Mouse (Mus musculus) heart, adult 8-10 months (tissue): ENCODE measurements around the gene Ppp1r8. TPM values are rescaled to one million over a fixed set of nuclear protein-coding genes. Genes with fewer than 3 reads are reported as not detected.
"Not testable (repeated sequence)": the region's sequence is repeated elsewhere in the genome, so short reads cannot be mapped to it uniquely, and the experiment has no call there.

Source experiments
- DNase-seq: peaks from one replicate; pipeline ENCODE4 v3.0.0; 2022; ENCODE audit warnings: low spot score
- total RNA-seq, 4 experiments: library from RNA; stranded (reverse); gene quantifications; 2 replicates each; pipeline ENCODE4 v1.2.4; 2022

Ppp1r8 gene
- total RNA-seq, 4 experiments from 2014 or later, result 16.3 to 22.2 (median 20.7) TPM

DNA sequence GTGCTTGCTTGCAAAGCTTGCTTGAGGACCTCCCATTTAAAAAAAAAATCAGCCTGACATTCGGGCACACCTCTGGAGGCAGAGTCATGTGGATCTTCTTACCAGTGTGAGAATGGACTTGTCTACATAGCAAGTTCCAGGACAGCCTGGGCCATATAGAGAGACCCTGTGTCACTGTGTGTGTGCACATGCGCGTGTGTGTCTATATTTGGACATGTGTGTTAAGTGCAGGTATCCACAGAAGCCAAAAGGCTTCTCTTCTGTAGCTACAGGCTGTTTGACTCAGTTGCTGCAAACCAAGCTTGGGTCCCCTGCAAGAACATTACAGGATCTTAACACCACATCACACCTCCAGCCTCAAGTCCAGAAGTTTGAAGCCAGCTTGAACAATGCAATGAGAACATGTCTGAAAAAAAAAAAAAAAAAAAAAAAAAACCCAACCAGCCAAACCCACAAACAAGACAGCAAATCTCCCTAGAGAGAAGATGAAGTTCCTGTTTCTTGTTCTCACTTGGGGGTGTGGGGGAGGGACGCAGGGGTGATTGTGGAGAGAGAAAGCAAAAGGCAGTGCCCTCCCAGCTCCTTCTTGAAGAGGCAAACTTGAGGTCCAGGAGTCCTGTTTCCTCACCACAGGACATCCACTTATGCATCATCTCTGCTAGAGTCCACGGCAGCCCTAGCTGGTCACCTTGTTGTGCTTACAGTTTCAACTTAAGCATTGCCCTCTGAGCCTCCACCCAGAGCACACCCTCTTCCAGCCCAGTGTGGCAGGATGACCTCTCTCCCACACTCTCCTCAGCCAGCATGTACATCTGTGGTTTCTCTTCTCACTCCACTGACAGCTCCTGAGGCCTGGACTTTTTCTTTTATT lies 35.0 kb downstream of the Ppp1r8 start:
- DNase-seq, result no peak

DNA sequence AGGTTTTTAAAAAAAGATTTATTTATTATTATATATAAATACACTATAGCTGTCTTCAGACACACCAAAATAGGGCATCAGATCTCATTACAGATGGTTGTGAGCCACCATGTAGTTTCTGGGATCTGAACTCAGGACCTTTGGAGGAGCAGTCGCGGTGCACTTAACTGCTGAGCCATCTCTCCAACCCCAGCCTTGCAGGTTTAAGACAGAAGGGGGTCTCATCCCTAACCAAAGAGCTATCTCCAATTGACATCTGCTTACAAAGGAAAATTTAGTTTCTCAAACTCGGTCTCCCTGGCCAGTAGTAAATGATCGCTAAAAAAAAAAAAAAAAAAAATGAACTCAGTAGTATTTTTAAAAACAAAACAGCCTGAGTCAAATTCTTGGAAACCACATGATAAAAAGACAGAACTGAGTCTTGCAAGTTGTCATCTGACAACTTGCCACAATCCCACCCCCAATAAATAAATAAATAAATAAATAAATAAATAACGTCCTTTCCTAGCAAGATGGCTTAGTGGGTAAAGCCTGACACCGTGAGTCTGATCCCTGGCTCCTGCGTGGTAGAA lies 36.3 kb downstream of the Ppp1r8 start:
- DNase-seq, result no peak

DNA sequence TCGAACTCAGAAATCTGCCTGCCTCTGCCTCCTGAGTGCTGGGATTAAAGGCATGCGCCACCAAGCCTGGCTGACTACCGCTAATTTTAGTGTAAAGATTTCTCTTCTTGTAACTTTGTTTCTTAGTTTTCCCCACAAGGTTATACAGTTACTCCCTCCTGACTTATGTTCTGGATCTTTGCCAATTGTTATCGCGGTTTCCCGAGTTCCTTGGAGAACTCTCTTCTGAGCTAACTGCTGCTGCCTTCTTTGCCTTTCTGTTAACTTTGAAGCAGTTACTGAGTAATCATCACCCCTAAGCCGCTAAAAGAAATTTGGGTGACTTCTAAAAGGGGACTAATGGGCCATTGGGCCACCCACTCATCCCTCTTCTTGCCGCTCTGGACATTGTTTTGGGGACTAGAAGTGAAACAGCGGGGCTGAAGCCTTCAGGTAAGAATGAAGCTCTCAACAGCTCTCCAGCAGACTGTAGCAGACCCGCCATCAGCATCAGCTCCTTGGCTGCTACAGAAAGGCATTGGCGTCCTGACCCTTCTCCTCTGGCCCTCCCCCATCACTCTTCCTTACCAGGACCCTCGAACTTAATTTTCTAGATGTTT lies 37.3 kb downstream of the Ppp1r8 start:
- no peak for DNase-seq

DNA sequence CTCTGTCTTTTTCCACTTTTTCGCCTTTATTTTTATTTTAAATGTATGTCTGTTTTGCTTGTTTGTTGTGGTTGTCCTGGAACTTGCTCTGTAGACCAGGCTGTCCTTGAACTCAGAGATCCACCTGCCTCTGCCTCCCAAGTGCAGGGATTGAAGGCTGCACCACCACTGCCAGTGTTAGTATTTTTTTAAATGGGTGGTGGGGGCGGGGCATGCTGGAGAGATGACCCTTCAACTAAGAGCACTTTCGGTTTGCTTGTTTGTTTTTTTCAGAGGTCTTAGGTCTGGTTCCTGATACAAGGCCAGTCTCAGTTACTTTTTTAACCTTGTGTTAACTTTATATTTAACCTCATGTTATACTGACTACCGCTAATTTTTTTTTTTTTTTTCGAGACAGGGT lies 37.8 kb downstream of the Ppp1r8 start:
- DNase-seq, result no peak

DNA sequence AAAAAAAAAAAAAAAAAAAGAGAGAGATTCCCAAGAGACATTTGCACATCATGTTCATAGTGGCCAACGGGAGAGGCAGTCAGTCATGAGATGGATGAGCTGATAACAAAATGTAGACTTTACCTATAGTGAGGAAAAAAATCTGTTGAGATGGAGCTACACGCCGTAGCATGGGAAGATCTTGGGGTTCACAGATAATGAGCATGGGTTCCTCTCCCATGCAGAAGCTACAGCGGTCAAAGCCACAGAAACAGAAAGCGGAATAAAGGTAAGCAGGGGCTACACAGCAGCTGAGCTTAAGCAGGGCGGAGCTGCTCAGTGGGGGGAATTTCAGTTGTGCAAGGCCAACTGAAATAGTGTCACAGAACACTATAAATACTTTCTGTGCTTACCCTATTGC lies 38.6 kb downstream of the Ppp1r8 start:
- no peak for DNase-seq

DNA sequence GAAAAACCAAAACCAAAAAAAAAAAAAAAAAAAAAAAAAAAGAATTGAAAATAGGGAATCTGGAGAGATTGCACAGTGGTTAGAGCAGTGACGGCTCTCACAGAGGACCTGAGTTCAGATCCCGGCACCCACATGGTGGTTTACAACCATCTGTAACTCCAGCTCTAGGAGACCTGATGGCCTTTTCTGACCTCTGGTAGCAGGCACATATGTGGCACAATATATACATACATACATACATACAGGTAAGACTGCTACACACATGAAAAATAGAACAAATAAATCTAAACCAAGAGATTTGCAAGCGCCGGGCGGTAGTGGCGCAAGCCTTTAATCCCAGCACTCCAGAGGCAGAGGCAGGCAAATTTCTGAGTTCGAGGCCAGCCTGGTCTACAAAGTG lies 39.1 kb downstream of the Ppp1r8 start:
- no peak for DNase-seq

DNA sequence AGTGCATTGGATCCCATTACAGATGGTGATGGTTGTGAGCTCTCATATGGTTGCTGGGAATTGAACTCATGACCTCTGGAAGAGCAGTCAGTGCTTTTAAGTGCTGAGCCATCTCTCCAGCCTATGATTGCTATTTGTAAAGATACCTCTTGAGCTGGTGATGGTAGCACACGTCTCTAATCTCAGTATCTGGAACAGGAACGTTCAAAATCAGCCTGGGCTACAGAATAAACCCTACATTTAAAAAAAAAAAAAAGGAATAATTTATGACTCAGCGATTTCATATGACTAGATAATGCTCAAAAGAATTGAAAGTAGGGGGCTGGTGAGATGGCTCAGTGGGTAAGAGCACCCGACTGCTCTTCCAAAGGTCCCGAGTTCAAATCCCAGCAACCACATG lies 39.8 kb downstream of the Ppp1r8 start:
- DNase-seq, result no peak

DNA sequence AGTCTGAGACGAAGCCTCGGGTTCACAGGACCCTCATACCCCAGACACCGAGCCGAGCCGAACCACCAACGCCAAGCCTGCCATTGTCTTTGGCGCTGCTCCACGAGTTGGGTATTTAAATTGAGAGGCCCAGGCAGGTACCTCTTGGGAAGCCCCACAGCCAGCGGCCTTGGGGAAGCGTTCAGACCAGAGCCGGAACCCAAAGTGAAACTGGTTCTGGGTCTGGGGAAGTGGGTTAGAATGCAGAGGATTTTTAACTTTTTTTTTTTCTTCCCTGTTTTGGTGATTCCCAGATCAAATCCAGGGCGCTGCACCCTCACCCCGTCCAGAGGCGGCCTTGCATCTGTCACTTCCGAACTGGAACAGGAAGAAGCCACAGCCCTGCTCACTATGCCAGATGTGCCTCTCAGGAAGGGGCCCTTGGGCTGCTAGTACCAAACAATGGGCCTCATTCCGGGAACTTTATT lies 40.8 kb downstream of the Ppp1r8 start:
- peak; percentile 68 for DNase-seq

DNA sequence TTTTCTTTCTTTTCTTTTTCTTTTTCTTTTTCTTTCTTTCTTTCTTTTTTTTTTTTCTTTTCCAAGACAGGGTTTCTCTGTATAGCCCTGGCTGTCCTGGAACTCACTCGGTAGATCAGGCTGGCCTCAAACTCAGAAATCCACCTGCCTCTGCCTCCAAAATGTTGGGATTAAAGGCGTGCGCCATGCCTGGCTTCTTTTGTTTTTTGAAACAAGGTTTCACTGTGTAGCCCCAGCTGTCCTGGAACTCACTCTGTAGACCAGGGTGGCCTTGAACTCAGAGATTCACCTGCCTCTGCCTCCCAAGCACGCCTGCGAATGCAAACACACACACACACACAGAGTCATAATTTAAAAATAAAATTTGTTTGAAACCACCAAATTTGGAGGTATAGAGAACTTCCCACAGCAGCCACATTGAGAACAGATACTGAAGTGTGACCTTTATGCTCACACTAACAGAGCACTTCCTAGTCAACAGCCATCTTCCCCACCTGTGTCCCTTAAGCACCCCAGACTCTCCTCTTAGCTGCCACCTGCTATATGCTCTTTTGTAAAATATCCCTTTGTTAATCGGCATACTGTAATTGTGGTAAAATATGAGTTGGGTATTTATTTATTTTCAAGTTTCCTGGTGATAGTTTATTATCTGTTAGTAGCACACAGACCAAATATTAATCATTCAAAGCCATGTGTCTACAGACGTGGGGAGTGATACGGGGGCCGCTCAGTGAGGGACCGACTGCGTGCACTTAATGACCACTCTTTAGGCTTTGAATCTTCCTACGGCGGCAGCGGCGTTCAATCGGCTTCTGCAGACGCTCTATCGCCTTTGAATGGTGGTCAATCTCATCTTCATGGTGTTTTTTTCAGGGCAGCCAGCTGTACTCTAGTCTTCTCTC lies 41.5 kb downstream of the Ppp1r8 start:
- no peak for DNase-seq

DNA sequence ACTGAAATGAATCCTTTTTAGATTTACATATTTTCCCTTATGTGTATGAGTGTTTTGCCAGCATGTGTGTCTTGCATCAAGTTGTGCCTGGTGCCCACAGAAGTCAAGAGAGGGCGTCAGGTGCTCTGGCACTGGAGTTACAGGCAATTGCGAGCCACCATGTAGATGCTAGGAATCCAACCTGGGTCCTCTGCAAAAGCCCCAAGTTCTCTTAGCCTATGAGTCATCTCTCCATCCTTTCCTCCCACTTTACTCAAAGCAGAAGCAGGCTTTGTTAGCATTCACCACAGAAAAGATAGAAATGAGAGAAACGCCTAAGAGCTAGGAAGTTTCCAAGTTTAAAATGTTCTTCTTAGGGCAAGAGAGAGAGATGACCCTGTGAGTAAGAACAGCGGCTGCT lies 43.1 kb downstream of the Ppp1r8 start:
- DNase-seq, result no peak

DNA sequence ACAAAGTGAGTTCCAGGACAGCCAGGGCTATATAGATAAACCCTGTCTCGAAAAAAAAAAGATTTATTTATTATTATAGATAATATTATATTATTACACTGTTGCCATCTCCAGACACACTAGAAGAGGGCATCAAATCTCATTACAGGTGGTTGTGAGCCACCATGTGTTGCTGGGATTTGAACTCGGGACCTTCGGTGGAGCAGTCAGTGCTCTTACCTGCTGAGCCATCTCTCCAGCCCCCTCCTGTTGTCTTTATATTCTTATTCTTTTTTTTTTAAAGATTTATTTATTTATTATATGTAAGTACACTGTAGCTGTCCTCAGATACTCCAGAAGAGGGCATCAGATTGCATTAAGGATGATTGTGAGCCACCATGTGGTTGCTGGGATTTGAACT lies 44.3 kb downstream of the Ppp1r8 start:
- not testable (repeated sequence) for DNase-seq

DNA sequence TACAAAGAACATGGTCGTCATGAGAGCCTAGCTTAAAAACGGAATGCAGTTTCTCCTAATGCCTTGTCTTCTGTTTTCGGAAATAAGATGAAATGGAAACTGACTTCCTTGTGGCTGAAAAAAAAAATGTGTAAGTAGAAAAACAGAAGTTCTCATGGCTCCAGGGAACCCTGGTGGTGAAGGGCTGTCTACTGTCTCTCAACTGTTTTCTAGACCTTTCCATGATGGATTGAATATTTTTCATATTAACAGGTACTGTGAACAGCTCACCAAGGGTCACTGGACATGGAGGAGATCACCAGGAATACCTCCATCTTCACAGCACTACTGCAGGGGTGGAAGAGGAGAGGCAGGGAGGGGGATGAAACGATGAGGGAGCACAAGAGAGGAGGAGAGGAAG lies 44.9 kb downstream of the Ppp1r8 start:
- DNase-seq, result no peak

DNA sequence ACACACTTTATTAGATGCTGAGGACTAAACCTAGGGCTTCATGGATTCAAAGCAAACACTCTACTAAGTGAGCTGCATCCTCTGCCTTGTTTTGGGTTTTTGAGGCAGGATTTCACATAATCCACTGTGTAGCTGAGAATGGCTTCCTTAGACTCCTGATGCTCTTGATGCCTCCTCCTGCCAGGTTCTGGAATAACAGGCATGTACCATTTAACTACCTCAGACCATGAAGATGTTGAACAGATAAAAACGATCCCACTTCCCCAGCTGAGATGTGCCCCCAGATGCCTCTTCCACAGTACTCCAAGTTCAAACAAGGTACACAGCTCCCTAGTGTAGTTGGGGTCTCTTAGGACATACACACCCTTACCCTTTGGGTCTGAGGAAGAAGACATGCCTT lies 45.5 kb downstream of the Ppp1r8 start:
- no peak for DNase-seq

DNA sequence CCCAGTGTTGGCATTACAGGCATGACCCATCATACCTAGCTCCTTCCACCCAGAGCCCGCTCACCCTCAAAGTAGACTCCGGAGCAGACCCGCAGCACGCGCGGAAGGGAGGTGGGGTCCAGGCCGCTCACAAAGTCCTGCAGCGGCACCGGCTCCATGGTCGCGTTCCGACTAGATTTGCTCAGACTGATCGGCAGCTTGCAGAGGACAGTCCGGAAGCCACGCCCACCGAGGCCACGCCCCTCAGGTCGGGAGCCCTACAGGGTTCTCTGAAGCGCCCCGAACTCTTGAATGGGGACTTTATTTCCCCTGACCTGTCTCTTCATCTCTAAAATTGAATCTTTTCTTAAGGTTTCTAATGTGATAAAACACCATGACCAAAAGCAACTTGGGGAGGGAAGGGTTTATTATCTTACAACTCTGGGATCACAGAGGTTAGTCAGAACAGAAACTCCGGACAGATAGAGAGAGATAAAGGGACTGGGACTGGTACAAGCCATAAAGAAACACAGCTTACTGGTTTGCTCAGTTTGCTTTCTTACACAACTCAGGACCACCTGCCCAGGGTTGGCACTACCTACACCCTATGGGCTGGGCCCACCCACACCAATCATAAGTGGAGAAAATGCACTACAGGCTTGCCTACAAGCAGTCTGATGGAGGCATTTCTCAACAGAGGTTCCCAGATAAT lies 46.6 kb downstream of the Ppp1r8 start, which contains the start of gene Themis2:
Themis2 (minus strand) TSS at position 192 of the 691 bp plus-strand sequence.
- peak; percentile 74 for DNase-seq

DNA sequence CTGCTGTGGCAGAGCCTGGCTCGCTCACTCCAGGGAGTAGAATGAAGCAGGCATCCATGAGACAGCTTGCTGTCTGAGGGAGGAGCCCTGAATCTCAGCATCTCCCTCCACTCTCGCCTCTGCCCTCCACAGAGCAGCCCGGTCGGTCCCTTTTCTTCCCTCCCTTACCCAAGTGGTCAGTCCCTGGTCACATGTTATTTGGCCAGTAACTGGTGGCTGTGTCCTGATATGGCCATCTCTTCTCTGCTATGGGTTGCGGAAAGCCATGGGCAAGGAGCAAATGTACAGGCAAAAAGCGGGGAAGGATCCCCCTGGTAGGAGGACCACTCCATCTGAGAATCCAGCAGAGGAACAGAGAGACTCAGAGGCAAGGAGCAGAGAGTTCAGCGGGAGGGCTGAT lies 47.8 kb downstream of the Ppp1r8 start:
- DNase-seq, result no peak

DNA sequence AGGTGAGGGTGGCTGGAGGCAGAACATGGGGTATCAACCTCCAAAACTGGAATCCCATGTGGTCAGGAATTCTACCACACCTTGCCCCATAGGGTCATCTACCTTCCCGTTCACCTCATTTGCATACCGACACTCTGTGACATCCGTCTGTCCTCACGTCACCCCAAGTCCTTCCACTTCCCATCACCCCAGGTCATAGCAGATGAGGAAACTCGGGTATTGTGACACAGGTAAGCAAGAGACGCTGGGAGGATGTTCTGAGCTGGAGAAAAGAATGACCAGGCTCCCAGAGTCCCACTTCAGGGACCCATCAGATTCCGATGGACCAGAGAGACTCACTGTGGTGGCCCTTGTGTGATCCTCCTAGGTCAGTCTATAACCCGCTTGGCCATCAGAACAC lies 48.2 kb downstream of the Ppp1r8 start:
- no peak for DNase-seq

DNA sequence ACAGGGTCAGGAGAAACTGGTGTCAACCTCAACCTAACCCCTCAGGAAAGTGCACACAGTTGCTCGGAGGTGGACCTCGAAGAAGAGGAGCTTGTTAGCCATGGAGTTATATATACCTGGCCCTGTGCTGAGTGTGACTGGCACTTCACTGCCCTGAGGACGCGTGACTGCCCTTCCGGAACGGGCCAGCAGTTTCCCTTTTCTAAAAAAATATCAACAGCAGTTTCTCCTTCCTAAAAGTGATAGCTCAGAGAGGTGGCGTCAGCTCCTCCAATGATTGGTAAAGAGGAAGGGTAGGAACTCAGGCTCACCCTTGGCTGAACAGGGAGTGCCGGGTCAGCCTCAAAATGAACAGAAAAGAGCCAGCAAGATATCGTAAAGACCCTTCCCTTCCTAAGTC lies 48.9 kb downstream of the Ppp1r8 start:
- DNase-seq, result no peak

DNA sequence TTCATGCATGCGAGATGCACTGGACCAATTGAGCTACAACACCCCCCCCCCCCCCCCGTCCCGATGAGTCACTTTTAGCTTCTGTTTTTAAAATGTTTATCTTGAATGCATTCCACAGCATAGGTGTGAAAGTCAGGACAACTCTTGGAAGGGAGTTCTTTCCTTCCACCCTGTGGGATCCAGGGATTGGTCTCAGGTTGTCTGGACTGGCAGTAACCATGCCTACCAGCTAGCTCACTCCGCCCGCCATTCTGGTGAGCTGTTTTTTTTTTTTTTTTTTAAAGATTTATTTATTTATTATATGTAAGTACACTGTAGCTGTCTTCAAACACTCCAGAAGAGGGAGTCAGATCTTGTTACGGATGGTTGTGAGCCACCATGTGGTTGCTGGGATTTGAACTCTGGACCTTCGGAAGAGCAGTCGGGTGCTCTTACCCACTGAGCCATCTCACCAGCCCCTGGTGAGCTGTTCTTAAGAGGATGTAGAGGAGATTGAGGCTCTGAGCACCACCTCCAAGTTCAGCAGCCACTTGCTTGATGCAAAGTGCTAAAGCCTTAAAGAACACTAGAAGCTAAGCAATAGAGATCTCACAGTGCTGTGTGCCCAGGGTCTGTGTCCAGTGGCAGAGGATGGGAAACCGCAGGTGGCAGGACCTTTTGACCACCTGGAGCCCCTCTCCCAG lies 49.5 kb downstream of the Ppp1r8 start:
- not testable (repeated sequence) for DNase-seq

DNA sequence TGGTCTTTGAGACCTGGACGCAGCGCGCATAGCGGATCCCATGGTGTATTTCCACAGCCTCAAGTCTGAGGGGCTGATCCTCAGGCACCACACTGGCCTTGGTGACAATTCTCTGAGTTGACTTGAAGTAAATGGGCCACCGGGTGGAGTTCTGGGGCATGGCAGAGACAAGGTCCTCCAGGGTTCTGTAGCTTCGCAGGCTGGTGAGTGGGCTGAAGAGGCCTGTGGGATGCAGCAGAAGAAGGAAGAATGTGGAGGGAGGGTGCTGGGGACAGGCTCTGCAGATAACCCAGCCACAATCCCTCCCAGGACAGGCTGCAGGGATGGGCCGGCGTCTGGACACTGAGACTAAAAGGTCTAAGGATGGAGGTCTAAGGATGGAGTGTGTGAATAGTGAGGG lies 53.2 kb downstream of the Ppp1r8 start:
- no peak for DNase-seq

DNA sequence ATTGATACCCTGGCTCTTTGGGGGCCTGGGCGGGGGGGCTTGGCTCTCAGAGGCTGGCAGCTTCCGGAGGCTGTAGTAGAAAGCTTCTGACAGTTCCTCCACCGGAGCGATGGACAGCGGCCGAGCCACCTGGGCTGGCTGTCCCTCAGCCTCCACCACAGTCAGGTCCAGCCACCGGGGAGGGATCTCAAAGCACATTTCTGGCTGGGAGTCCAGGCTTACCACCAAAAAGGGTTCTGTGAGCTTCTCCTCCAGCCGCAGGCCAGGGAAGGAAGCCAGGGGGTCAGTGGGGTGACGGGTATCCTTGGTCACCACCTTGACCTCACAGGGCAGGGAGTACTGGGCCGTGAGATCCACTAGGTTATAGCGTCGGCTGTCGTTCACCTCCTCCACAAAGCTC lies 57.7 kb downstream of the Ppp1r8 start:
- no peak for DNase-seq

DNA sequence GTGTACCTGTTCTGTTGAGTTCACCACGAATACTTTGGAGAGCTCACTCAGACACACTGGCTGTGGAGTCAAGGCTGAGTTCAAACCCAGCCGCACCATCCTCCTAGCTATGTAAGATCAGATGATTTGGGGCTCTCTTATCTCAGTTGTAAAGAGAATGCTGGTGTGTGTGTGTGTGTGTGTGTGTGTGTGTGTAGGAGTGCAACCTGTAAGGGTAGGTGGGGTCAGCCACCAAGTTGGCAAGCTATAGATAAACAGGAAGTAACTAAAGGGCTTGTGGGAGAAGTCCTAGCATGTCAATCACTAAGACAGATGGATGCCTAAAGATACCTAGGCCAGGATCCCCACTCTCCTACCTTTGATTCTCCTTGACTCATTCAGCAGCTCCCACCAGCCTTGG lies 59.2 kb downstream of the Ppp1r8 start:
- no peak for DNase-seq
